Mouse (Mus musculus) kidney, adult 2 months (tissue): ENCODE data around the gene Gm40460.
"Not testable (repeated sequence)": the region's sequence is repeated elsewhere in the genome, so short reads cannot be mapped to it uniquely, and the experiment has no call there.

Experiments used
- CTCF ChIP-seq: fragments of 200-500 bp; conservative IDR thresholded peaks from 2 replicates; pipeline ENCODE4 v1.5.1; 2011; ENCODE audit warnings: low read depth, mild to moderate bottlenecking, control low read depth, low read length, moderate library complexity, mixed read lengths; ENCODE audit not compliant: insufficient read depth, insufficient read length
- POLR2A ChIP-seq: fragments of 200-500 bp; IDR thresholded peaks from one replicate; pipeline ENCODE4 v1.6.1; 2011; ENCODE audit warnings: low read depth, low read length, control low read depth

GRCm38 (mm10) chr7:142274263-142274662, 33.4 kb upstream of the Gm40460 start, which contains the start of gene Gm4559:
- not testable (repeated sequence) for TF ChIP-seq CTCF, POLR2A
